Mouse (Mus musculus) intestine, embryonic 14.5 days (tissue): Measurements from ENCODE around the gene Ccdc13. TPM values are rescaled to one million over a fixed set of nuclear protein-coding genes. Genes with fewer than 3 reads are reported as not detected.
A peak's percentile ranks its signal among the peaks of the same experiment; 100 is the strongest.

Experiments
- ATAC-seq: fragments of 200-750 bp; cut with Nextera tagmentation; replicated peaks from 2 replicates; pipeline ENCODE4 v1.8.0; 2017; ENCODE audit warnings: low read depth, moderate number of reproducible peaks, moderate TSS enrichment, moderate library complexity; ENCODE audit not compliant: low FRiP score, low TSS enrichment
- DNase-seq: peaks from one replicate; pipeline ENCODE4 v3.0.0-alpha.2; 2018; ENCODE audit warnings: low spot score
- H3K27ac ChIP-seq: fragments of 300-500 bp; sonication (generic); 2 replicates; pipeline ENCODE4 v1.5.1; 2014; ENCODE audit warnings: low read depth, mild to moderate bottlenecking, control low read depth
- H3K27me3 ChIP-seq: fragments of 300-500 bp; sonication (generic); replicated peaks from 2 replicates; pipeline ENCODE4 v1.6.1; 2014; ENCODE audit warnings: low read length, control low read depth; ENCODE audit not compliant: control insufficient read depth, insufficient read depth
- H3K36me3 ChIP-seq: fragments of 300-500 bp; sonication (generic); 2 replicates; pipeline ENCODE4 v1.6.1; 2014; ENCODE audit warnings: low read length, control low read depth; ENCODE audit not compliant: control insufficient read depth, insufficient read depth
- H3K4me1 ChIP-seq: fragments of 300-500 bp; sonication (generic); replicated peaks from 2 replicates; pipeline ENCODE4 v1.6.1; 2014; ENCODE audit warnings: low read length, control low read depth, mixed read lengths; ENCODE audit not compliant: control insufficient read depth, insufficient read depth
- H3K4me2 ChIP-seq: fragments of 300-500 bp; sonication (generic); 2 replicates; pipeline ENCODE4 v1.6.1; 2014; ENCODE audit warnings: low read length
- H3K4me3 ChIP-seq: fragments of 300-500 bp; sonication (generic); 2 replicates; pipeline ENCODE4 v1.5.1; 2014; ENCODE audit warnings: low read depth, low read length, control low read depth, mixed read lengths
- H3K9ac ChIP-seq: fragments of 300-500 bp; sonication (generic); 2 replicates; pipeline ENCODE4 v1.6.1; 2014; ENCODE audit warnings: mild to moderate bottlenecking, low read length
- H3K9me3 ChIP-seq: fragments of 300-500 bp; sonication (generic); 2 replicates; pipeline ENCODE4 v1.6.1; 2016; ENCODE audit warnings: low read length, control low read depth; ENCODE audit not compliant: control insufficient read depth
- WGBS: fragments of 180-500 bp; shearing (Covaris S2); extraction: QIAGEN DNeasy Blood & Tissue Kit; methylation state at CpG from one replicate; pipeline ENCODE4 v1.1.7; 2014; 5-methylcytosine and 5-hydroxymethylcytosine counted together
- polyA plus RNA-seq: library from polyadenylated mRNA; unstranded; fragments of >200 nt; fragmentation: Nextera tagmentation; extraction: Ambion mirVana; gene quantifications from 2 replicates; pipeline ENCODE4 v1.2.1, GENCODE M21; 2014

The Ccdc13 gene
- polyA plus RNA-seq, 1 experiment from 2014 or later, result 1.9 TPM

DNA sequence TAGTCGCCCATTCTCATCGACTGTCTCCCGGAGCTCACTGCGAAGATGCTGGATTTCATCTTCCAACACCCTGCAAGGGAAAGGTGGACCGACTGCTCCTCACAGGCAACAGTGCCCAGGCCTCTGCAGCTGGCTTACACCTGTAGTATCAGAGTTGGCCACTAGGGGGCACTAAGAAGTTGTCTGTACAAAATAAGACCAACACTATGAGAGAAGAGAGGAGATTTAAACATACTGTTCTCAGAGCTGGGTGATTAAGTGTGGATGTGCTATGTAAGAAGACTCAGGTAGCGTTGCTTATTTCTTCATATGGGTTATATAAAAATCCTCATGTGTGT, 8.3 kb downstream of the Ccdc13 start:
- DNase-seq (peak; percentile 93), ATAC-seq (0 out of 2 replicates have a peak, but pooled peaks have one; percentile 14)
- H3K4me3 ChIP-seq, result no peak overlapping the region
- no peaks in the 10 kb centered on the region for H3K9me3 ChIP-seq
- WGBS, result 30% methylated on average over 6 of the region's 6 CpGs
- no peaks in the 10 kb centered on the region for H3K27me3 ChIP-seq
- no peak overlapping the region for H3K9ac ChIP-seq
- H3K27ac ChIP-seq, result no peak overlapping the region
- no peak overlapping the region for H3K4me2 ChIP-seq
- no peaks in the 10 kb centered on the region for H3K36me3 ChIP-seq
- H3K4me1 ChIP-seq, result no peaks in the 10 kb centered on the region

DNA sequence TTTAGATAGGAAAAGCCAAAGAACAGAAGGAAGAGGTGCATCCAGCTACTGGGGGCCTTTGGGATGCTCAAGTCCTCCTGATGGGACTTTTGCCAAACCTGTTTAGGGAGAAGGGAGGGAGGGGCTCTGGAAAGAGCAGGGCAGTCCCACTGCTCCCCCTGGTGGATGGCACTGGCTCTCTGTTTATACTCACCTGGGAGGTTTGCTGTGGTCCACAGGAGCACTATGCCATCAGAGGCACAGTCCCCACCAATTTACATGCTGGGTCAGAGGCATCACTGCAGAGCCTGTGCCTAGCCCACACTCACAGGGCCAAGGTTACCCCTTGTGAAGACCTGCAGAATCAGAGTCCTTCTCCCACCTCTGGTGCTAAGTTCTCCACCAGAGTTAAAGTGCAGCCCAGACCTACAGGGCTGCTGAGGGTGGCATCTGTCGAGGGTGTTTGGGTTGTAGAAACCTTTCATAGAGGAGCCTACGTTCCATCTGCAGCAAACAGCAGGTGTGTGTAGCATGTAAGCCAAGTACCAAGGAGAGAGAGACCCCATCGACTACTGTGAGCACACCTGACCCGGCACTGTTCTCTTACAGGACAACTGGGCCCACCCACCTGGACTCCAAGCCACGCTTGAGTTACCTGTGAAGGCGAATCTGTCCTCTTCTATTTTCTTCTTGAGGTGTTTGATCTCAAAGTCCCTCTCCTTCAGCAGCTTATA, 8.9 kb downstream of the Ccdc13 start:
- DNase-seq (peak; percentile 63), ATAC-seq (no peak)
- no peak overlapping the region for H3K9ac ChIP-seq
- no peaks in the 10 kb centered on the region for H3K4me1 ChIP-seq
- no peaks in the 10 kb centered on the region for H3K9me3 ChIP-seq
- no peak overlapping the region for H3K4me3 ChIP-seq
- 77% methylated on average over 6 of the region's 6 CpGs for WGBS
- H3K27me3 ChIP-seq, result no peaks in the 10 kb centered on the region
- H3K4me2 ChIP-seq, result no peak overlapping the region
- H3K36me3 ChIP-seq, result no peaks in the 10 kb centered on the region
- no peak overlapping the region for H3K27ac ChIP-seq

- Histone ChIP-seq H3K4me1 (no peaks in the 10 kb centered on the region), H3K4me2 (no peak overlapping the region), H3K36me3 (no peaks in the 10 kb centered on the region), H3K9ac (no peak overlapping the region), H3K27ac (no peak overlapping the region), H3K27me3 (no peaks in the 10 kb centered on the region), H3K4me3 (no peak overlapping the region), H3K9me3 (no peaks in the 10 kb centered on the region)
- ATAC-seq, result no peak
- 54% methylated on average over 7 of the region's 7 CpGs for WGBS
- DNase-seq, result no peak
These were observed 9.8 kb downstream of the Ccdc13 start for GRCm38 (mm10) chr9:121829270-121829992.

- 61% methylated on average over 6 of the region's 6 CpGs for WGBS
- no peak for ATAC-seq
- H3K4me2 ChIP-seq, result no peak overlapping the region
- no peak overlapping the region for H3K9ac ChIP-seq
- H3K27ac ChIP-seq, result no peak overlapping the region
- no peak for DNase-seq
- H3K36me3 ChIP-seq, result no peaks in the 10 kb centered on the region
- H3K27me3 ChIP-seq, result no peaks in the 10 kb centered on the region
- no peak overlapping the region for H3K4me3 ChIP-seq
- no peaks in the 10 kb centered on the region for H3K4me1 ChIP-seq
- H3K9me3 ChIP-seq, result no peaks in the 10 kb centered on the region
These were observed 10.9 kb downstream of the Ccdc13 start for GRCm38 (mm10) chr9:121828314-121828713.

- 91% methylated on average over 3 of the region's 3 CpGs for WGBS
- Histone ChIP-seq H3K27me3 (no peaks in the 10 kb centered on the region), H3K27ac (no peak overlapping the region), H3K9me3 (no peaks in the 10 kb centered on the region), H3K4me1 (no peaks in the 10 kb centered on the region), H3K36me3 (no peaks in the 10 kb centered on the region), H3K4me3 (no peak overlapping the region), H3K4me2 (no peak overlapping the region), H3K9ac (no peak overlapping the region)
- no peak for ATAC-seq
- no peak for DNase-seq
These were observed 12.9 kb downstream of the Ccdc13 start for GRCm38 (mm10) chr9:121826356-121826755.

DNA sequence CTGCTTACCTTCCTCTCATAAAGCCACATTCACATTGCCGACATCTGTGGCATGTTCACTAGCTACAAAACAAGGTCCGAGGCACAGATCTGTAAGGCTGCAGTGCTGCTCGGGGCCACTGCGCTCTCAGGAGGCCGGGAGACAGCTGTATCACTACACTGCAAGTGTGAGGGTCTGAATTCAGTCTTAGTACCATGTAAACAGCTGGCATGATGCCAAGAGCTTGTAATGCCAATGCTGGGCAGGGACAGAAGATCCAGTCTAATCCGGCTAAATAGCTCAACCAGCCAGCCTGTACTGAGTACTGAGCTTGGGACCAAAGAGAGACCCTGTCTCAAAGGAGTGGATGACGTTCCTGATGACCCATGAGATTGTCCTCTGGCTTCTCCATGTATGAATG, 15.3 kb downstream of the Ccdc13 start:
- ATAC-seq, result no peak
- DNase-seq, result no peak
- no peak overlapping the region for H3K4me3 ChIP-seq
- H3K36me3 ChIP-seq, result no peaks in the 10 kb centered on the region
- no peak overlapping the region for H3K9ac ChIP-seq
- 80% methylated on average over 7 of the region's 7 CpGs for WGBS
- H3K4me2 ChIP-seq, result no peak overlapping the region
- no peaks in the 10 kb centered on the region for H3K27me3 ChIP-seq
- no peak overlapping the region for H3K27ac ChIP-seq
- H3K9me3 ChIP-seq, result no peaks in the 10 kb centered on the region
- 0 out of 2 replicates have a peak, but pooled peaks cover 3% of the 10 kb centered on the region for H3K4me1 ChIP-seq

DNA sequence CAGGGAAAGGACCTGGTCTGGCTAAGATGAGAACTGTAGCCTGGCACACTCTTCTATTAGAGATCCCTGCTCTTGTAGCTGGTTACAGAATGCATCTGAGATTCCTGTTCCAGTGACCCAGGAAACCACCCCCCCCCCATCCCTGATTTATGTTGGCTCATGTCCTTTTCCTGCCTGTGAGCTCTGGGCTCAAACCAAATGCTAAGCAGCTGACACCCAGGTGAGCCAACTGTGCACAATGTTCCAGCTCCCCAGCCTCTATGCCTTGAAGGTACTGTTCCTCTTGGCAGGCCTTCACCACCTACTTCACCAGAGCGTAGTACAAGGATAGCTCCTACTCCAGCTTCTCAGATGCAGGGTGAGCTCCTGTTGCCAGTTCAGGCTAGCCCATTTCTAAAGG, 16.2 kb downstream of the Ccdc13 start:
- Histone ChIP-seq H3K9ac (no peak overlapping the region), H3K4me2 (no peak overlapping the region), H3K4me1 (0 out of 2 replicates have a peak, but pooled peaks cover 4% of the 10 kb centered on the region), H3K27me3 (no peaks in the 10 kb centered on the region), H3K27ac (no peak overlapping the region), H3K36me3 (no peaks in the 10 kb centered on the region), H3K4me3 (no peak overlapping the region), H3K9me3 (no peaks in the 10 kb centered on the region)
- no peak for ATAC-seq
- 92% methylated on average over 1 of the region's 1 CpGs for WGBS
- DNase-seq, result no peak

DNA sequence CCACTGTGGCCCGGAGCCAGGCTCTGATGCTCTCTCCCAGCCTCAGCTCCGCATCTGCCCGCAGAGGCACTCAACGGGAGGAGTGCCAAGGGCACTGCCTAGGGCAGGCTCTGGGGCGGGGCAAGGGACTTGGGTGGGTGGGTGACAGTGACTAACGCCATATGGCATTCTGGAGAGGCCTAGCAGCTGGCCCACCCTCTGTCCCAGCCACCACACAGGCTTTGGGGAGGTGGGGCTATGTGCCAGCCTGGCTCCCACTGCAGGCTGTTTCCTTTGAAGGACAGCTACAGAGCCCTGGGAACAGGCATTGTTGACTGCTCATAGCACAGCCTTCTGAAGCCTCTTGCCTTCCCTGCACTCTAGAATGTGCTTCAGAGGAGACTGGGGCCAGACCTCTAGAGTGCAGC, 16.7 kb downstream of the Ccdc13 start:
- Histone ChIP-seq H3K4me3 (no peak overlapping the region), H3K36me3 (no peaks in the 10 kb centered on the region), H3K9ac (no peak overlapping the region), H3K4me1 (0 out of 2 replicates have a peak, but pooled peaks cover 4% of the 10 kb centered on the region), H3K4me2 (no peak overlapping the region), H3K27ac (no peak overlapping the region), H3K9me3 (no peaks in the 10 kb centered on the region), H3K27me3 (no peaks in the 10 kb centered on the region)
- 68% methylated on average over 6 of the region's 6 CpGs for WGBS
- DNase-seq, result no peak
- no peak for ATAC-seq

DNA sequence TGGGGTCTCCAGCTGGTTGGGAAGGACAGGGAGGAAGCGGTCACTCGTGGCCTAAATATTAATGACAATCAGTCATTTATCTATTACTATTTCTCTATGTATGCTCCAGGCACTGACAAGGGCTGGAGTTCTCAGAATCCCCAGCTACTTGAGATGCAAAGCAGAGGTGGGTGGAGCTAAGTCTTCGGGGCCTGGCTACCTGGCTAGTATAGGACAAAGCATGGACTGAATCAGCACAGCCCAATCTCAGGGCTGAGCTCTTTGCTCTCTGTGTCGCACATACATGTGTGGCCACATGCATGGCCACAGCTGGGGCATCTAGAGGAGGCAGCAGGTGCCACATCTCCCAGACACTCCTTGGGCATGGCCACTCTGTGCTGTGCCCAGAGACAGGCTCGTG, 18.5 kb downstream of the Ccdc13 start:
- Histone ChIP-seq H3K27me3 (no peaks in the 10 kb centered on the region), H3K9ac (no peak overlapping the region), H3K36me3 (no peaks in the 10 kb centered on the region), H3K9me3 (no peaks in the 10 kb centered on the region), H3K27ac (no peak overlapping the region), H3K4me2 (no peak overlapping the region), H3K4me3 (no peak overlapping the region), H3K4me1 (0 out of 2 replicates have a peak, but pooled peaks cover 4% of the 10 kb centered on the region)
- no peak for ATAC-seq
- 74% methylated on average over 5 of the region's 5 CpGs for WGBS
- no peak for DNase-seq
